Mouse (Mus musculus) kidney, adult 2 months (tissue): ENCODE measurements around the gene Gm12216. TPM values are rescaled to one million over a fixed set of nuclear protein-coding genes. Genes with fewer than 3 reads are reported as not detected.

Experiments
- DNase-seq: peaks from one replicate; pipeline ENCODE4 v3.0.0; 2021
- H3K27ac ChIP-seq: fragments of 200-500 bp; 2 replicates; pipeline ENCODE4 v1.5.1; 2012; ENCODE audit warnings: low read depth, low read length, control low read depth, inconsistent platforms; ENCODE audit not compliant: insufficient read depth
- H3K27me3 ChIP-seq: fragments of 200-500 bp; replicated peaks from 2 replicates; pipeline ENCODE4 v1.6.1; 2012; ENCODE audit warnings: mild to moderate bottlenecking, moderate library complexity, low read length, inconsistent platforms; ENCODE audit not compliant: control insufficient read depth, insufficient read depth
- H3K36me3 ChIP-seq: fragments of 200-500 bp; 2 replicates; pipeline ENCODE4 v1.6.1; 2012; ENCODE audit warnings: mild to moderate bottlenecking, moderate library complexity, low read length, inconsistent platforms; ENCODE audit not compliant: control insufficient read depth, insufficient read depth
- H3K4me1 ChIP-seq: fragments of 200-500 bp; 2 replicates; pipeline ENCODE4 v1.6.1; 2011; ENCODE audit warnings: low read length; ENCODE audit not compliant: control insufficient read depth, insufficient read depth
- H3K4me3 ChIP-seq: fragments of 200-500 bp; 2 replicates; pipeline ENCODE4 v1.5.1; 2011; ENCODE audit warnings: mild to moderate bottlenecking, low read depth, low read length, control low read depth; ENCODE audit not compliant: insufficient read depth
- CTCF ChIP-seq: fragments of 200-500 bp; conservative IDR thresholded peaks from 2 replicates; pipeline ENCODE4 v1.5.1; 2011; ENCODE audit warnings: low read depth, mild to moderate bottlenecking, control low read depth, low read length, moderate library complexity, mixed read lengths; ENCODE audit not compliant: insufficient read depth, insufficient read length
- POLR2A ChIP-seq: fragments of 200-500 bp; IDR thresholded peaks from one replicate; pipeline ENCODE4 v1.6.1; 2011; ENCODE audit warnings: low read depth, low read length, control low read depth
- WGBS: fragments of 180-500 bp; shearing (Covaris S2); methylation state at CpG from one replicate; pipeline ENCODE4 v1.1.7; 2018; 5-methylcytosine and 5-hydroxymethylcytosine counted together
- polyA plus RNA-seq: library from polyadenylated mRNA; depleted of rRNA; stranded (reverse); fragments of >200 nt; gene quantifications from 2 replicates; pipeline ENCODE4 v1.2.3, GENCODE M21; 2012

Gene Gm12216
- polyA plus RNA-seq, 1 experiment = 5.4 TPM

DNA sequence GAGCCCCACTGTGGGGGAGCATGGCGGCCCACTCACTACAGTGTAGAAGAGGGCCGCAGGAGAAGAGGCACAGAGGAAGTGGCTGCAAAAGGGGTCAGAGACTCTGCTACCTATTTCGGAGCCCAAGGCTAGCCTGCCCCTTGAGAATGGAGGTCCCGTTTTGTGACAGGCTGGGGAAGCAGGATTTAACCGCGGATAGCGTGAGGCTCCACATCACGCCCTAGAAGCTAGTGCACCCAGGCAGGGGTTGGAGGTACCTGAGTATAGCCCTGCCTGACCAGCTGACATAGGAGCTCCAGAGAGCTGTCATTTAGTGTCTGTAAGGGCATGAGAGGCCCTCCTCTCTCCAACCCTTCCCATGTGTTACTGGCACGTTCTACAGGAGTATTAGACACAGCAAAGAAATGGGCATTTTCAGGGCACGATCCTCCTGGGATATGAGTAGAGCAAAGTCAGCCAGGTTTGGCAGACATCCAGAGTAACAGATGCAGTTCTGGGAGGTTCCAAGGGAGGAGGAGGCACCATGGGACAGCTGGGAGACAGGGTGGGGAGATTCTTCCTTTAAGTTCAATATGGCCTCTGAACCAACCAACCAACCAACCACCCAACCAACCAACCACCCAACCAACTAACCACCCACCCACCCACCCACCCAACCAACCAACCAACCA is 60.9 kb downstream of the Gm12216 start:
- Histone ChIP-seq H3K4me3 (no peak overlapping the region), H3K4me1 (peaks cover 28% of the 10 kb centered on the region), H3K27ac (no peak overlapping the region), H3K27me3 (no peaks in the 10 kb centered on the region), H3K36me3 (no peaks in the 10 kb centered on the region)
- 90% methylated on average over 10 of the region's 10 CpGs for WGBS
- DNase-seq = no peak
- no peak for TF ChIP-seq CTCF
- no peak for TF ChIP-seq POLR2A

GRCm38 (mm10) chr11:53797386-53797920 is 61.6 kb downstream of the Gm12216 start:
- peaks cover 28% of the 10 kb centered on the region for H3K4me1 ChIP-seq
- no peak overlapping the region for H3K4me3 ChIP-seq
- no peak for DNase-seq
- 43% methylated on average over 6 of the region's 6 CpGs for WGBS
- TF ChIP-seq POLR2A (no peak), CTCF (no peak)
- no peaks in the 10 kb centered on the region for H3K36me3 ChIP-seq
- H3K27me3 ChIP-seq = no peaks in the 10 kb centered on the region
- peak overlapping the region; percentile 79 for H3K27ac ChIP-seq

DNA sequence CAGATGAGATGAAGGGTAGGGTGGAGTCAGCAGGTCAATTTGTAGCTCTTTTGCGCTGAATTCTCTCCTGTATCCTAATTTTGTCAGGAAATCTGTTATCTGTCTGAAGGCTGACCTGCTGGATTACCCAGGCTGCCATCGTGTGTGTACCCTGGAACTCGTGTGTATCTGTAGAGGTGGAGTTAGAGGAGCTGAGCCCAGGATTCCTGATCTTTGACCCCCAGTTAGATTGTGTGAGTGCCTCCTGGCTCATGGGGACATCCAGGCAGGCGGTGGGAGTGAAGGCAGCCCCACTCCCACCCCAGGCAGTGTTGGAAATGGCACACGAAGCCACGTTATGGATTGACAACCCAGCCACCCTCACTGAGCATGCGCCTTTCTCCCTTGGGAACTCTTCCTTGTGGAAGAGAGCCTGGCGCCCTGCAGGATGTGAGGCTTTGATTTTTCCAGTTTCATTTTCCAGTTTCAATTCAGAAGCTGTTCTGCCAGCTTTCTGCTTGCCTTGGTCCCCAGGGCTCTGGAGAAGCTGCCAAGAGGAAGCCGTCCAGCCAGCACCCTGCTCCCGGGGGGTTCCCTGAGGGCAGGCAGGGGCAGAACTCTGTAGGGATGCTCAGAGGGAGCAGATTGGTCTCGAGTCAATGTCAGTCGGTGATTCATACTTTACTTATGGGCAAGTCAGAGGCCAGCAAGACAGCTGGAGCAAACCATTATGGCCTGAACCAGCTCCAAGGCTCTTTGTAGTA is 62.5 kb downstream of the Gm12216 start:
- Histone ChIP-seq H3K36me3 (no peaks in the 10 kb centered on the region), H3K4me3 (no peak overlapping the region), H3K27me3 (no peaks in the 10 kb centered on the region), H3K27ac (peak overlapping the region; percentile 93), H3K4me1 (peaks cover 28% of the 10 kb centered on the region)
- TF ChIP-seq POLR2A (no peak), CTCF (no peak; the same call in 1 of the 2 replicates)
- WGBS = 30% methylated on average over 12 of the region's 12 CpGs
- DNase-seq = peak; percentile 89

GRCm38 (mm10) chr11:53795813-53796212 is 63.2 kb downstream of the Gm12216 start:
- no peaks in the 10 kb centered on the region for H3K27me3 ChIP-seq
- H3K27ac ChIP-seq = peak overlapping the region; percentile 93; the same call in 1 of the 2 replicates
- H3K4me3 ChIP-seq = no peak overlapping the region
- DNase-seq = no peak
- no peak for TF ChIP-seq CTCF
- TF ChIP-seq POLR2A = no peak
- no peaks in the 10 kb centered on the region for H3K36me3 ChIP-seq
- H3K4me1 ChIP-seq = peaks cover 28% of the 10 kb centered on the region
- 73% methylated on average over 8 of the region's 8 CpGs for WGBS

GRCm38 (mm10) chr11:53794671-53795557 is 64.1 kb downstream of the Gm12216 start:
- WGBS = 22% methylated on average over 25 of the region's 25 CpGs
- H3K27me3 ChIP-seq = no peaks in the 10 kb centered on the region
- H3K27ac ChIP-seq = peak overlapping the region; percentile 84
- TF ChIP-seq CTCF (peak; percentile 31), POLR2A (no peak)
- H3K4me1 ChIP-seq = peaks cover 28% of the 10 kb centered on the region
- H3K4me3 ChIP-seq = no peak overlapping the region
- DNase-seq = peak; percentile 78
- no peaks in the 10 kb centered on the region for H3K36me3 ChIP-seq

GRCm38 (mm10) chr11:53794015-53794414 is 65.0 kb downstream of the Gm12216 start:
- no peak overlapping the region for H3K4me3 ChIP-seq
- TF ChIP-seq CTCF (no peak), POLR2A (no peak)
- peaks cover 28% of the 10 kb centered on the region for H3K4me1 ChIP-seq
- no peaks in the 10 kb centered on the region for H3K36me3 ChIP-seq
- peak overlapping the region; percentile 14; the same call in 1 of the 2 replicates for H3K27ac ChIP-seq
- 72% methylated on average over 3 of the region's 3 CpGs for WGBS
- H3K27me3 ChIP-seq = no peaks in the 10 kb centered on the region
- no peak for DNase-seq
